Mouse (Mus musculus): ENCODE data around the gene Kcna2.

GRCm38 (mm10) chr3:107077101-107077500 lies 23.8 kb upstream of the Kcna2 start:
- TF ChIP-seq CTCF (IDR thresholded peaks at IDR 0.05) (no peak), EP300 (IDR thresholded peaks at IDR 0.05) (no peak)

All from lung, postnatal 0 days (tissue).